Mouse (Mus musculus) left cerebral cortex, postnatal 10 days (tissue): ENCODE measurements around the gene Dnah3. TPM values are rescaled to one million over a fixed set of nuclear protein-coding genes. Genes with fewer than 3 reads are reported as not detected.

Experiments
- DNase-seq, 2 experiments: peaks; one replicate each; pipeline ENCODE4 v3.0.0; 2021 to 2022; ENCODE audit warnings: low spot score in 2 of 2, mixed read lengths in 1 of 2; ENCODE audit errors: extremely low spot score in 1 of 2
- intact Hi-C: fragments of 180-260 bp; cut with DNase I; formaldehyde crosslinking; loops from one replicate; pipeline ENCODE4 v1.15.1; 2025
- total RNA-seq, 2 experiments: library from RNA; stranded (reverse); gene quantifications; 2 replicates each; pipeline ENCODE4 v1.2.3; 2021

Gene Dnah3
- total RNA-seq, 2 experiments from 2014 or later: 0.15 TPM; not detected in 1

GRCm38 (mm10) chr7:119961107-119961506 lies 134.0 kb downstream of the Dnah3 start:
- no peak for DNase-seq
- intact Hi-C loops: no loop called here

- intact Hi-C loops: no loop called here
These were observed 134.5 kb downstream of the Dnah3 start for GRCm38 (mm10) chr7:119960546-119960945.

GRCm38 (mm10) chr7:119960006-119960405 lies 135.1 kb downstream of the Dnah3 start:
- intact Hi-C loops: no loop called here
- DNase-seq: no peak

More at GRCm38 (mm10) chr7:119960546-119960945, 134.5 kb downstream of the Dnah3 start:
- DNase-seq: no peak

GRCm38 (mm10) chr7:119959491-119959890 lies 135.6 kb downstream of the Dnah3 start:
- intact Hi-C loops: no loop called here
- DNase-seq: no peak

- intact Hi-C loops: no loop called here
- DNase-seq: no peak
These were observed 136.0 kb downstream of the Dnah3 start for GRCm38 (mm10) chr7:119959091-119959490.

GRCm38 (mm10) chr7:119957421-119957820 lies 137.7 kb downstream of the Dnah3 start:
- no peak for DNase-seq
- intact Hi-C loops: no loop called here

- intact Hi-C loops: no loop called here
These were observed 141.0 kb downstream of the Dnah3 start for GRCm38 (mm10) chr7:119954047-119954446.

GRCm38 (mm10) chr7:119941569-119941968 lies 153.5 kb downstream of the Dnah3 start:
- intact Hi-C loops: no loop called here
- peak in 1 of 2 experiments; percentile 80 for DNase-seq

More at GRCm38 (mm10) chr7:119954047-119954446, 141.0 kb downstream of the Dnah3 start:
- DNase-seq: no peak

- intact Hi-C loops: no loop called here
- DNase-seq: no peak
These were observed 158.0 kb downstream of the Dnah3 start for GRCm38 (mm10) chr7:119937036-119937435.

GRCm38 (mm10) chr7:119936321-119936720 lies 158.8 kb downstream of the Dnah3 start:
- intact Hi-C loops: no loop called here
- no peak for DNase-seq

- intact Hi-C loops: no loop called here
- DNase-seq: no peak
These were observed 166.2 kb downstream of the Dnah3 start for GRCm38 (mm10) chr7:119928783-119929440.

GRCm38 (mm10) chr7:119921054-119921453 lies 174.0 kb downstream of the Dnah3 start:
- DNase-seq: no peak
- intact Hi-C loops: no loop called here

- no peak for DNase-seq
- intact Hi-C loops: no loop called here
These were observed 174.6 kb downstream of the Dnah3 start for GRCm38 (mm10) chr7:119920457-119920856.

- DNase-seq: no peak
- intact Hi-C loops: no loop called here
These were observed 183.4 kb downstream of the Dnah3 start for GRCm38 (mm10) chr7:119911727-119912126.

GRCm38 (mm10) chr7:119906523-119907215 lies 188.4 kb downstream of the Dnah3 start:
- no peak for DNase-seq
- intact Hi-C loops: no loop called here

- intact Hi-C loops: loop anchor here (5.0 kb wide), 1 partner anchor 37 kb away; no protein-coding TSS in a partner anchor
- DNase-seq: no peak
These were observed 195.6 kb downstream of the Dnah3 start for GRCm38 (mm10) chr7:119899386-119900057.

GRCm38 (mm10) chr7:119898247-119898856 lies 196.7 kb downstream of the Dnah3 start:
- DNase-seq: no peak
- intact Hi-C loops: loop anchor here (5.0 kb wide), 1 partner anchor 36 kb away; no protein-coding TSS in a partner anchor

GRCm38 (mm10) chr7:119897521-119898109 lies 197.5 kb downstream of the Dnah3 start:
- intact Hi-C loops: loop anchor here (5.0 kb wide), 1 partner anchor 35 kb away; no protein-coding TSS in a partner anchor

More at GRCm38 (mm10) chr7:119897521-119898109, 197.5 kb downstream of the Dnah3 start:
- no peak for DNase-seq
